Mouse (Mus musculus): Measurements from ENCODE around the gene Acy3. TPM values are rescaled to one million over a fixed set of nuclear protein-coding genes. Genes with fewer than 3 reads are reported as not detected.
"Not testable (repeated sequence)": the region's sequence is repeated elsewhere in the genome, so short reads cannot be mapped to it uniquely, and the experiment has no call there.

Acy3 gene
- total RNA-seq, 2 experiments from 2014 or later: 1.3 to 2.0 TPM

- DNase-seq (ENCODE audit: low spot score): no peak
These were observed 14.1 kb upstream of the Acy3 start, which contains the start of gene Aldh3b2 for GRCm38 (mm10) chr19:3972229-3972628. Gene Aldh3b2, plus strand, starts transcription at chr19:3972328.

DNA sequence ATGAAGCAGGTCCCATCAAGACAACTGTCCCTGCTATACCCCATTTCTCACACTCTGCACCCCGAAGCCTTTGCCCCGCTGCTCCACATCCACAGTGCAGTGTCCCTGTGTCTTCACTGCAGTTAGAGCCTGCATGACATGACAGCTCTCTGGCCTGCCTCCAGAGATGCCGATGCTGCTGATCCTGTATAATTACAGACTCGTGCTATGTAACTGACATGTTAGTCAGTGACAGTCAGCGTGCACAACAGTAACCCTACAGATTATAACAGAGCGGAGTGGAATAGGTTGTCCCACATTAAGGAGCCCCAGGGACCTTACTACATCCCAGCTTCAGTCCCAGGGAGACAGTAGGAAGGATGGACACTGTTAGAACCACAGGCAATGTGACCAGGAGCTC is 11.8 kb upstream of the Acy3 start:
- not testable (repeated sequence) for DNase-seq (ENCODE audit: low spot score)

GRCm38 (mm10) chr19:3975866-3976265 is 10.5 kb upstream of the Acy3 start:
- no peak for DNase-seq (ENCODE audit: low spot score)

DNA sequence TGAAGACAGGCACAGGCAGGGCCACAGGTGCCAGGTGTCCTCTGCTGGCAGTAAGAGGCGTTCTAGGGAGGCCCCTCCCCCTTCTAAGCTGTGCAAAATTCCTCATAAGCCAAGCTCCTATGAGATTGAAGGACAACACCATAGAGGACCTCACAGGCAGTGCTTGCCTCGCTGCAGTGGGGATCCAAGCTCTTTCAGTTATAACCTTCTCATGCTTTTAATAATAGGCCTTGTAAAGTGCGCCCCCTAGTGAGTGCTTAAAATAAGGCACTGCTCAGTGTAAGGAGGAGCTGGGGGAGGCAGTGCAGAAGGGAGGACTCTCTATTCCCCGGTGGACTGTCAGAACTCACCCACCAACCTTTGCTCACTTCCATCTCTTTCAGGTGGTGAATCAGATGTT is 6.1 kb upstream of the Acy3 start:
- peak; percentile 87 for DNase-seq (ENCODE audit: low spot score)

- no peak for DNase-seq (ENCODE audit: low spot score)
These were observed 5.5 kb upstream of the Acy3 start for GRCm38 (mm10) chr19:3980917-3981316.

DNA sequence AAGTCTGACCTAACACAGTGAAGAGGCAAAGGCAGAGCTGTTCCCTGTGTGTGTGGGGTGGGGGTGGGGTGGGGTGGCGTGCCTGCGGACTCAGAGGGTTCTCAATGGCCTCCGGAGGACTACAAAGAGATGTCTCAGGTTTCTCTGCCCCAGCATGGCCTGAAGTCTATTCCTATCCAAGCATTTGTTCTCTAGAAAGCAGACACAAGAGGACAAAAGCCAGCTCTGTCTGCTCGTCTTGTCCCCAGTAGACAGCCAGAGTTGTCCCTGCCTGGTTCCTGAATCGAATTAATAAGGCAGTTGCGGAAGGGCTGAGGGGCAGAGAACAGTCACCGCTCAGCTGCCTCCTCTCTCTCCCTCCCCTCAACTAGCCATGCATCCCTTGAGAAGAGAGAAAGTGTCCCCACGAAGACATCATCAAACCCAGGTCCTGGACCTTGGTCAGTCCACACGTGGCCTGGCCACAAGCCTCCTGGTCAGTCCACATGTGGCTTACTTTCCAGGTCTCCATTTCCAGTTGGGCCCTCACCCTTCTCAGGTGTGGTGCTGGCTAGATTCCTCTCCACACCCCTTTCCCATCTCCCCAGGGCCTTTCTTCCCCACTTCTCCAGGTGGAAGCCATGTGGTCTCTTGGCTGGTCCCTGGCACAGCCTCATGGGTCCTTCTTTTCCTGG is 2.7 kb upstream of the Acy3 start:
- DNase-seq (ENCODE audit: low spot score): no peak

- no peak for DNase-seq (ENCODE audit: low spot score)
These were observed 1.1 kb upstream of the Acy3 start for GRCm38 (mm10) chr19:3985261-3985681.

- DNase-seq (ENCODE audit: low spot score): no peak
These were observed 1.7 kb downstream of the Acy3 start for GRCm38 (mm10) chr19:3988066-3988465.

- no peak for DNase-seq (ENCODE audit: low spot score)
These were observed 2.4 kb downstream of the Acy3 start for GRCm38 (mm10) chr19:3988750-3989149.

DNA sequence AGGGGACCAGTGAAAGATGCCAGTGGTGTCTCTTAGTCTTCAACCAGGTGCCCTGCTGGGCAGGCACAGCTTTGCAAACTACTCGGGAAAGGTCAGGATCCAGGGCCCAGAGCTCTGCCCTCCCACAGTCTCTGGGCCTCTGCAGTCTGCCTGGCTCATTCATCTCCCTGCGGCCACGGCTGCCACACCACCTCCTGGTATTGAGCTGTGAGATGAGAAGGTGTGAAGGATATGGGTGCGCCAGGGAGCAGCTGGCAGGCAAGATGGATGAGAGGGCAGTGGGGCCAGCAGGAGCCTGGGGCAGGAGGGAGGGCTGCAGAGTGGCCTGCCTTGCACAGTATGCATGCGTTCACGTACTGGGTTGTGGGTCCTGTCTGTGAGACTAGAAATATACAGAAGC is 4.4 kb downstream of the Acy3 start:
- peak; percentile 27 for DNase-seq (ENCODE audit: low spot score)

DNA sequence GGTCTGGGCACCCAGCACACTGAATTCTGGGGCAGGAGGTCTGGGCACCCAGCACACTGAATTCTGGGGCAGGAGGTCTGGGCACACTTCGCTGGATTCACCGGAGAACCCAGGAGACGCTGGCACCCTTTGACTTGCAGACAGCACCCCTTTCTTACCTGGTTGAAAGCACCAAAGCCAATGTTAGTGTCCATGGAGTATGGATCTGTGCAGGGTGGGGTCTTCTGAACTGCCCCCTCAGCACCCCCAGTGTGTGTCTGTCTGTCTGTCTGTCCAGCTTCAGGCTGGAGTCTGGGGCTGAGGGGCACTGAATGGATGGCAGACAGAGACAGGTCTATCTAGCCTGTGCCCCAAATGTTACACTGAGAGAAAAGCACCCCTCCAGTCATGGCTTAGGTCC is 5.2 kb downstream of the Acy3 start:
- no peak for DNase-seq (ENCODE audit: low spot score)

GRCm38 (mm10) chr19:3991966-3992365 is 5.6 kb downstream of the Acy3 start:
- no peak for DNase-seq (ENCODE audit: low spot score)

GRCm38 (mm10) chr19:3992416-3992815 is 6.0 kb downstream of the Acy3 start, which contains the start of gene Tbx10:
Gene Tbx10, plus strand, starts transcription at chr19:3992752.
- no peak for DNase-seq (ENCODE audit: low spot score)

DNA sequence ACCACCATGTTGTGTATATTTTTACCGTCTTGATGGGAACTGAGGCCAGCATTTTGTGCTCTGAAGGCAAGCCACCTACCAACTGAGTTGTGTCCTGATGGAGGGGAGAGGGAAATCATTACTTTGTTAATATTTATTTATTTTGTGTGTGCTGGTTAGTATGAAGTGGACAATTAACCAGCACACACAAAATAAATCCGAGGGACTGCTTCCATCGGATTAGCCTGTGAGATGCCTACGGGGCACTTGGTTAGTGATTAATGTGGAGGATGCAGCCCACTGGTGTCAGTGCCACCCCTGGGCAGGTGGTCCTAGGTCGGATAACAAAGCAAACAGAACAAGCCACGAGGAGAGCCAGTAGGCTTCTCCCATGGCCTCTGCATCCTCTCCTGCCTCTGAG is 8.6 kb downstream of the Acy3 start:
- DNase-seq (ENCODE audit: low spot score): no peak

DNA sequence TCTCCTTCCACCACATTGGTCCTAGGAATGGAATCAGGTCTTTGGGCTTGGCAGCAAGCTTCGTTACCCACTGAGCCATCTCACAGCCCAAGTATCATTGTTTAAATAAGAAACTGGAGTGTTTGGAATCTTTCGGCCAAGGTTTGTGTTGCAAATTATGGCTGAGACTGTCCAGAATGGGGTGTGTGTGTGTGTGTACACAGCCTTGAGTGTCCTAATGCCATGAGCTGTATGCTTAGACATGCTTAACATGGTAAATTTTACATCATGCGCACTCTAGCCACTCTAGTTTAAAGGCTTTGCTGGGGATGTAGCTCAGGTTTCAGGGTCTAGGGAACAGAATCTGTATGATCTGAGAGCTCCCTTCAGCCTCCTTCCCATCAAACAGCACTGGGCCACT is 9.1 kb downstream of the Acy3 start:
- DNase-seq (ENCODE audit: low spot score): no peak

- peak; percentile 29 for DNase-seq (ENCODE audit: low spot score)
These were observed 9.7 kb downstream of the Acy3 start for GRCm38 (mm10) chr19:3996106-3996505.

DNA sequence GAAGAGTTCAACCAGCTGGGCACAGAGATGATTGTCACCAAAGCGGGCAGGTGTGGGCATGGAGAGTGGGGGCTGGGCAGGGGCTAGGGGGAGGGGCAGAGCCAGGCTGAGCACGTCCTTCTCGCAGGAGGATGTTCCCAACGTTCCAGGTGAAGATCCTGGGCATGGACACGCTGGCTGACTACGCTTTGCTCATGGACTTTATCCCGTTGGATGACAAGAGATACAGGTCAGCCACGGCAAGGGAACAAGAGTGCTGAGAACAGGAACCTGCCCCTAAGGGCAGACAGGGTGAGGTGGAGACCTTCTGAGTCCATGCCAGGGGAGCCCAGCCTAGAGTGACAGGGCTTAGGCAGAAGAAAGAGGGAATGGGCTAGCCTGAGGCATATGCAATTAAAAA is 10.4 kb downstream of the Acy3 start:
- DNase-seq (ENCODE audit: low spot score): no peak

- DNase-seq (ENCODE audit: low spot score): no peak
These were observed 10.9 kb downstream of the Acy3 start for GRCm38 (mm10) chr19:3997231-3997630.

- DNase-seq (ENCODE audit: low spot score): no peak
These were observed 12.0 kb downstream of the Acy3 start for GRCm38 (mm10) chr19:3998335-3998734.

- no peak for DNase-seq (ENCODE audit: low spot score)
These were observed 12.9 kb downstream of the Acy3 start for GRCm38 (mm10) chr19:3999121-3999730.

GRCm38 (mm10) chr19:4000119-4000900 is 13.9 kb downstream of the Acy3 start, which contains the start of the genes Nudt8 and Gm49405:
Gene Nudt8, plus strand, starts transcription at chr19:4000580.
Gene Gm49405, plus strand, starts transcription at chr19:4000626.
- DNase-seq (ENCODE audit: low spot score): peak; percentile 98

- no peak for DNase-seq (ENCODE audit: low spot score)
These were observed 14.7 kb downstream of the Acy3 start for GRCm38 (mm10) chr19:4000949-4001525.
